Mouse (Mus musculus): ENCODE data around the gene Exoc6b.

GRCm38 (mm10) chr6:85044621-85045152 lies 24.6 kb downstream of the Exoc6b start:
- TF ChIP-seq POLR2A (IDR thresholded peaks at IDR 0.05; ENCODE audit: insufficient read length, low read depth) (no peak), POLR2AphosphoS2 (IDR thresholded peaks at IDR 0.05; ENCODE audit: insufficient read length, low read depth) (no peak), TCF12 (IDR thresholded peaks at IDR 0.05; ENCODE audit: insufficient read depth, poor library complexity, severe bottlenecking) (no peak), USF1 (IDR thresholded peaks at IDR 0.05; ENCODE audit: low read depth) (no peak), CEBPB (IDR thresholded peaks at IDR 0.05; ENCODE audit: insufficient read depth, poor library complexity, severe bottlenecking) (no peak), E2F4 (IDR thresholded peaks at IDR 0.05; ENCODE audit: insufficient read depth) (no peak), MYOG (IDR thresholded peaks at IDR 0.05; ENCODE audit: control insufficient read depth in 1 of 3, insufficient read depth in 1 of 3, insufficient read length in 2 of 3, low read depth in 2 of 3) (no peak), MAX (IDR thresholded peaks at IDR 0.05; ENCODE audit: low read depth) (no peak)

All from myocyte (in vitro differentiated cells).